ENCODE assay signal across 11 mouse cellular contexts in genomic region chr1:187300626-187301025, GRCm38 (mm10).
A peak's percentile ranks its signal among the peaks of the same experiment; 100 is the strongest.
DNase-seq lines count a peak whose midpoint lies in the region; ATAC-seq and TF ChIP-seq lines count a peak whose summit lies in the region.
"Had no signal": no experiment of that assay in that cellular context is flagged by ENCODE, and none has a peak within 500 bp of the region (broad histone marks: within the 10 kb centered on the region; RNA-seq: fewer than 3 reads in every experiment).

No protein-coding gene starts in this region.

- H3K79me2 ChIP-seq in liver, adult 2 months (ENCODE audit: control insufficient read depth, insufficient read depth, low read length): no peaks in the 10 kb centered on the region; the same call in 1 of the 2 replicates

- intact Hi-C loops in left cerebral cortex, postnatal 36 days (cut with DNase I): no loop called here

- DNase-seq in liver, adult 2 months (ENCODE audit: extremely low read depth, low read depth, low spot score): peak; percentile 77
- DNase-seq in liver, embryonic 11.5 days (ENCODE audit: low spot score): no peak
- peak; percentile 67 for DNase-seq in embryonic facial prominence, embryonic 14.5 days (ENCODE audit: low spot score)
- no peak for DNase-seq in right cerebral cortex, adult 2 months (ENCODE audit: low spot score in 2 of 2)
- no peak for DNase-seq in left cerebral cortex, postnatal 36 days (ENCODE audit: low spot score in 2 of 2)
- DNase-seq: cerebellum, adult 11 months had no signal

- H3K9ac ChIP-seq in liver, adult 2 months (ENCODE audit: low read depth, low read length): no peak overlapping the region
- no peak overlapping the region for H3K9ac ChIP-seq in liver, embryonic 11.5 days (ENCODE audit: low read depth, low read length)
- no peak overlapping the region for H3K9ac ChIP-seq in embryonic facial prominence, embryonic 14.5 days (ENCODE audit: low read depth, low read length)
- H3K9ac ChIP-seq in kidney, embryonic 15.5 days: no peak overlapping the region
- H3K9ac ChIP-seq in midbrain, embryonic 13.5 days (replicated peaks): no peak overlapping the region
- H3K9ac ChIP-seq: liver, embryonic 14.5 days had no signal

- no peak overlapping the region for H3K4me2 ChIP-seq in liver, embryonic 11.5 days
- H3K4me2 ChIP-seq in embryonic facial prominence, embryonic 14.5 days (ENCODE audit: low read depth, low read length): no peak overlapping the region
- H3K4me2 ChIP-seq in kidney, embryonic 15.5 days: no peak overlapping the region
- no peak overlapping the region for H3K4me2 ChIP-seq in midbrain, embryonic 13.5 days (replicated peaks)

- no peaks in the 10 kb centered on the region for H3K27me3 ChIP-seq in liver, adult 2 months (ENCODE audit: control insufficient read depth, insufficient read depth, low read length)
- H3K27me3 ChIP-seq in liver, embryonic 11.5 days (replicated peaks; ENCODE audit: control insufficient read depth, insufficient read depth, low read length): no peaks in the 10 kb centered on the region
- H3K27me3 ChIP-seq in embryonic facial prominence, embryonic 14.5 days (replicated peaks; ENCODE audit: control insufficient read depth, insufficient read depth, low read length): no peaks in the 10 kb centered on the region
- H3K27me3 ChIP-seq in kidney, embryonic 15.5 days: no peaks in the 10 kb centered on the region
- no peaks in the 10 kb centered on the region for H3K27me3 ChIP-seq in midbrain, embryonic 13.5 days

- peaks cover 3% of the 10 kb centered on the region; the same call in 1 of the 2 replicates for H3K36me3 ChIP-seq in liver, adult 2 months (ENCODE audit: control insufficient read depth, insufficient read depth, low read length)
- H3K36me3 ChIP-seq in liver, embryonic 11.5 days (ENCODE audit: control insufficient read depth, insufficient read depth, low read length): no peaks in the 10 kb centered on the region
- H3K36me3 ChIP-seq in embryonic facial prominence, embryonic 14.5 days (ENCODE audit: control insufficient read depth, insufficient read depth, low read length): no peaks in the 10 kb centered on the region
- H3K36me3 ChIP-seq in kidney, embryonic 15.5 days: no peaks in the 10 kb centered on the region
- H3K36me3 ChIP-seq in midbrain, embryonic 13.5 days: no peaks in the 10 kb centered on the region

- no peak overlapping the region for H3K27ac ChIP-seq in liver, adult 2 months (replicated peaks; ENCODE audit: insufficient read depth, low read depth, low read length)
- no peak overlapping the region for H3K27ac ChIP-seq in liver, embryonic 11.5 days (ENCODE audit: low read depth, low read length)
- 0 out of 2 replicates have a peak overlapping the region, but pooled peaks have one; percentile 48 for H3K27ac ChIP-seq in embryonic facial prominence, embryonic 14.5 days (replicated peaks; ENCODE audit: low read depth, low read length)
- peak overlapping the region; percentile 64; the same call in 1 of the 2 replicates for H3K27ac ChIP-seq in kidney, embryonic 15.5 days
- H3K27ac ChIP-seq in midbrain, embryonic 13.5 days: 0 out of 2 replicates have a peak overlapping the region, but pooled peaks have one; percentile 11
- H3K27ac ChIP-seq: liver, embryonic 14.5 days had no signal

- H3K9me3 ChIP-seq in liver, embryonic 11.5 days (ENCODE audit: control insufficient read depth, low read length): no peaks in the 10 kb centered on the region
- no peaks in the 10 kb centered on the region for H3K9me3 ChIP-seq in embryonic facial prominence, embryonic 14.5 days (ENCODE audit: control insufficient read depth, low read length)
- no peaks in the 10 kb centered on the region for H3K9me3 ChIP-seq in kidney, embryonic 15.5 days (replicated peaks)
- no peaks in the 10 kb centered on the region for H3K9me3 ChIP-seq in midbrain, embryonic 13.5 days
- H3K9me3 ChIP-seq: G1E had no signal

- no peak for TF ChIP-seq POLR2A in liver, adult 2 months (IDR thresholded peaks at IDR 0.05; ENCODE audit: extremely low read depth, insufficient read depth, low read length)

- no peak for ATAC-seq in liver, embryonic 11.5 days (replicated peaks; ENCODE audit: low FRiP score)
- peak; percentile 75 for ATAC-seq in embryonic facial prominence, embryonic 14.5 days (ENCODE audit: low read depth)
- ATAC-seq in kidney, embryonic 15.5 days (replicated peaks; ENCODE audit: low FRiP score): peak; percentile 52; the same call in 1 of the 2 replicates
- peak; percentile 66; the same call in 1 of the 2 replicates for ATAC-seq in midbrain, embryonic 13.5 days
- ATAC-seq in activated CD4-positive, CD25-positive, alpha-beta regulatory T cell, adult 4 months: no peak

- peaks cover 3% of the 10 kb centered on the region; the same call in 1 of the 2 replicates for H3K4me1 ChIP-seq in liver, adult 2 months (ENCODE audit: control insufficient read depth, insufficient read depth, low read length)
- H3K4me1 ChIP-seq in liver, embryonic 11.5 days (replicated peaks; ENCODE audit: control insufficient read depth, insufficient read depth, low read length): no peaks in the 10 kb centered on the region
- H3K4me1 ChIP-seq in embryonic facial prominence, embryonic 14.5 days (ENCODE audit: control insufficient read depth, insufficient read depth, low read length): peaks cover 14% of the 10 kb centered on the region
- peaks cover 12% of the 10 kb centered on the region for H3K4me1 ChIP-seq in kidney, embryonic 15.5 days
- peaks cover 19% of the 10 kb centered on the region for H3K4me1 ChIP-seq in midbrain, embryonic 13.5 days (replicated peaks)

- no peak for TF ChIP-seq CTCF in liver, adult 2 months (IDR thresholded peaks at IDR 0.05; ENCODE audit: low read depth, low read length)

- H3K4me3 ChIP-seq in liver, adult 2 months (ENCODE audit: insufficient read depth, low read depth, low read length): no peak overlapping the region
- H3K4me3 ChIP-seq in liver, embryonic 11.5 days (ENCODE audit: low read depth, low read length): no peak overlapping the region
- H3K4me3 ChIP-seq in embryonic facial prominence, embryonic 14.5 days (ENCODE audit: low read depth, low read length): no peak overlapping the region
- no peak overlapping the region for H3K4me3 ChIP-seq in kidney, embryonic 15.5 days (replicated peaks)
- no peak overlapping the region for H3K4me3 ChIP-seq in midbrain, embryonic 13.5 days (replicated peaks)

- whole genome bisulfite sequencing in liver, adult 2 months: 61% methylated on average over 5 of the region's 5 CpGs
- 70% methylated on average over 5 of the region's 5 CpGs for WGBS in liver, embryonic 11.5 days
- 25% methylated on average over 5 of the region's 5 CpGs for WGBS in embryonic facial prominence, embryonic 14.5 days
- 40% methylated on average over 5 of the region's 5 CpGs for WGBS in kidney, embryonic 15.5 days
- WGBS in midbrain, embryonic 13.5 days: 44% methylated on average over 5 of the region's 5 CpGs

Comparison
In these comparisons a context has a peak if more than half of its experiments do, and no peak if none do; other contexts are left out.
1. DNase-seq: peak in liver, adult 2 months (single experiment) and embryonic facial prominence, embryonic 14.5 days (single experiment); none in liver, embryonic 11.5 days (single experiment), right cerebral cortex, adult 2 months (0 of 2) and left cerebral cortex, postnatal 36 days (0 of 2).
2. H3K27ac ChIP-seq: peak in embryonic facial prominence, embryonic 14.5 days (single experiment), kidney, embryonic 15.5 days (single experiment) and midbrain, embryonic 13.5 days (single experiment); none in liver, adult 2 months (single experiment) and liver, embryonic 11.5 days (single experiment).
3. ATAC-seq: peak in embryonic facial prominence, embryonic 14.5 days (single experiment), kidney, embryonic 15.5 days (single experiment) and midbrain, embryonic 13.5 days (single experiment); none in liver, embryonic 11.5 days (single experiment) and activated CD4-positive, CD25-positive, alpha-beta regulatory T cell, adult 4 months (single experiment).